Mouse (Mus musculus) layer of hippocampus, adult 11-12 months (tissue): Measurements from ENCODE around the gene Pqlc3.
"Not testable (repeated sequence)": the region's sequence is repeated elsewhere in the genome, so short reads cannot be mapped to it uniquely, and the experiment has no call there.

Experiments used
- DNase-seq: peaks from one replicate; pipeline ENCODE4 v3.0.0; 2022; ENCODE audit warnings: low spot score

The Pqlc3 gene

DNA sequence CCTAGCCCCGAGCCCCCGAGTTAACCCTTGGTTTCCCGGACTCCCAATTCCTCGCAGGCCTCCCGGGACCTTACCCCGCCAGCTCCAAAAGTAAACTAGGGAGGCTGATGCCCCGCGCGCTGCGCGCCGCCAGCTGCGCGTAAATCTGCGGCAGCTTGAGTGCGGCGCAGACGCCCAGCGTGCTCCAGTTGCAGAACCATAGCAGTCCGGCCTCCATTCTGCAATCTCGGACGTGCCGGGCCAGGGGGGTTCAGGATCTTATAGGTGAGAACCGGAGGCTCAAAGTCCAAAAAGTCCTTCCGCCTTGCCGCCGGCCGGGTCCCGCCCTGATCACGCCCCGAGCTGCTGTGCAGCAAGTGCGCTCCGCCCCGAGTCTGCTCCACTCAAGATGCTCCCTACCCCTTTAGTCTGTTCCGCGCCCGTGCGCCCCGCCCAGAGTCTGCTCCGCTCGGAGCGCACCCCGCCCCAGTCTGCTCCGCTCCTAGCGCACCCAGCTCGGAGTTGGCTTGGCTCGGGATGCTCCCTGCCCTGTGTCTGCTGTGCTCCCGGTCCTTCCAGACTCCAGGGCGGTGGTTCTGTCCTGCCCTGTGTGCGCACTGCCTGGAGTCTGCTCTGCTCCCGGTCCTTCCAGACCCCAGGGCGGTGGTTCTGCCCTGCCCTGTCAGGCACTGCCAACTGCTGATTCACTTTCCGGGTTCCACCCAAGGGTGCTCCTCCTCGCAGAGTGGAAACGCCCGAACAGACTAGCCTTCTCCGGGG lies at the start of gene Pqlc3:
Gene Pqlc3 (minus strand): TSS at position 670 of the 759 bp plus-strand sequence.
- DNase-seq, result peak; percentile 59

DNA sequence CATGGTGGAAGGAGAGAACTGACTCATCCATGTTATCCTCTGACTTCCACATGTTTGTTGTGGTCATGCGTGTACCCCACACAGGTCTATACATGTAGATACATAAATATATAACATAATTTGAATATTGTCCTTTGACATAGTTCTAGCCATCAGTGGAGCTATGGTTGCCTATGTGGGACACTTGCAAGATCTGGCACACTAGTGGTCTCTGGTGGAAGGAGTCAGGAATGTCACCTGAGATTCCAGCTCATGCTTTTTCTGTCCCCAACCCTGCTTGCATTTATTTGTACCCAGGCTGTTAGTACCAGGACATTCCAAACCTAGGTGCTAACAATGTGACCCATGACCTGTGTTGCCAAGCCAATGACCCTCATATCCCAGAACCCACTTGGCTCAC lies 49.6 kb upstream of the Pqlc3 start:
- no peak for DNase-seq

DNA sequence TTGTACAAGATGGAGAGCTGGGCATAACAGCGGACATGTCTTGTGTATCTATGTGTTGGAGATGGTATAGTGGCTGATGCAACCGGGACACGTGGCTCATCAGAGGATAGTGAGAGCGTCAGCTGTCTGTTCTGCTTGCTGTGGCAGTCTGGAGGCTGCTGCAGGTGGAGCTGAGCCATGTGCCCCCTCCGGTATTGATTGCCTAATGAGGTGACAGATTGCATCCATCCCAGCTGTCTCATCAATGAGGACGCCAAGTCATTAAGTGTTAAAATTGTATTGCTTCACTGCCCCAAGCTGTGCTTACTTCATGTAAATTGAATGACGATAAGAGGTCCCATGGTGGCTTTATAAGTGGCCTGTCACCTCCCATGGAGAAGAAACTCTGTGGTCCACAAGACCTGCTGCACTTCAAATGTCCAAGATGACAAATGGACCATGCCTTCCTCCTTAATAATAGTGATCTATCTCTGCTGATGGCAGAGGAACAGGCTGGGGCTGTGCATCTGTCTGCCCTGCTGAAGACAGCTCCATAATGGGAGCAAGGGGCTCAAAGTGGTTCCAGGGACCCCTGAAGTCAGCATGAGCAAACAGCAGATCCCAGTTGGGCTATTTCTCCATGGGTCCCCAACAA lies 48.9 kb upstream of the Pqlc3 start:
- peak; percentile 50 for DNase-seq

DNA sequence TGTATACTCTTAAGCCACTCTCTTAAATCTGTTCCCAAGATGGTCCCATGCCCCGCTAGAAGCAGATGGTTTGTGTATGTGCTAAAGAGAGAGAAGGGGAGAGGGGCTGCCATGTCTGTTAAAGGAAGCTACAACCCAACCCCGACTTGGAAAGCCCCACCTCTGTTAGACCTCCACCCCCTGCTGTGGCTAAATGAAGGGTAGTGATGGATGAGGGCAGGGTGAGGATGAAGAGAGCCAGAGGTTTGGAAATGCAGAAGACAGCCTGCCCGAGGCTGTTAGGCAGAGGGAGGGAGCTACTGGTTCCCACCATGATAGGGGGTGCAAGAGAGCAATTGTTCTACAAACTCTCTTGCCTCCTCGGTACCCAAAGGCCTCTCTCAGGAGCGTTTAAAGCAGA lies 43.1 kb upstream of the Pqlc3 start:
- DNase-seq, result no peak

DNA sequence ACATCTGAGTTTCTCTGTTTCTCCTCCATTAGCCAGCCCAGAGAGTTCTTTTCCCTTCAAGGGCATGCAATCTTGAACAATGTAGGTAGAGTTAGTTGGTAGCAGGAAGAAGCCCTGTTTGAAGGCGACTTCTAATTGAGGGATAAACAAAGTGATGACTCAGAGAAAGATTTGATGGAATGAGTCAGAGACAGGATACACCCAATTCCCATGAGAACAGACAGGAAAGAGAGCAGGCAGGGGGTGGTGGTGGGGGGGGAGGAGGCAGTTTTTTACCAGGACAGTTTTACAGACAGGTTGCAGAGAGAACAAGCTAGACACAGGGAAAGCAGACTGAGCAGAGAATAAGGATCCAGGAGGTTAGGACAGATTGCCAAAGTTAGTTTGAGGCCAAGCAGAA lies 40.4 kb upstream of the Pqlc3 start:
- no peak for DNase-seq

DNA sequence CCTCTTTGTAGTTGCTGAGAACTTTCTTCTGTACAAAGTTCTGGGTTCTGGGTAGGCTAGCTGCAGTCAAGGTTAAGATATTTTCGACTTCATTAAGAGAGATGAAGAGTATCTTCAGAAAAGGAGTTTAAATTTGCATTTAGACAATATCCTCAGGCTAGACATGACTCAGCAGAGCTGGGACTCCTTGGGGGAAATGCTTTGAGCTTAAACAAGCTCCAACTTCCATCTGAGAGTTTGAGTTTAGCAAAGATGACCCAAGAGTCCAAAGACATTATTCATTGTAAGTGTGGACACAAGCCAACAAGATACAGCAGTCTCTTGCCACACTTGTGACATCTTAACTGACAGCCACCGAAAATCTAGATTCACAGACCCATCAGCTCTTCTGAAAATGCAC lies 39.2 kb upstream of the Pqlc3 start:
- DNase-seq, result no peak

DNA sequence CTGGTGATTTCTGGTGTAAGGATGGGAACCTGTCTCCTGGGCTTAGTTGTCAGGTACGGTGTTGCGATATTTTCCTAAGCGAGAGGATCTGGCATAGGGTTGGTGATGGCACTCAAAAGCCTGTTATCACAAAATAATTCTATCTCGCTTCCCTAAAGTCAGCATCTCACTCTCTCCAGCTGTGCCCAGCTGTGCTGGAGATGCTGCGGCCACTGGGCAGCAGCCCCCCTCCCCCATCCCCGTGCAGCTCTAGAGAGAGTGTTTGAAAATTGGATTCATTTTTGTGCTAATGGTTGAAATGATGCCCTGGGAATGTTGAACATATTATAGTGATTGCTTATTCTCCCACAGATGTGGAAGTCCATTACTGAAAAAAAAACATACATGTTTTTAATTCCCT lies 38.0 kb upstream of the Pqlc3 start:
- DNase-seq, result no peak

DNA sequence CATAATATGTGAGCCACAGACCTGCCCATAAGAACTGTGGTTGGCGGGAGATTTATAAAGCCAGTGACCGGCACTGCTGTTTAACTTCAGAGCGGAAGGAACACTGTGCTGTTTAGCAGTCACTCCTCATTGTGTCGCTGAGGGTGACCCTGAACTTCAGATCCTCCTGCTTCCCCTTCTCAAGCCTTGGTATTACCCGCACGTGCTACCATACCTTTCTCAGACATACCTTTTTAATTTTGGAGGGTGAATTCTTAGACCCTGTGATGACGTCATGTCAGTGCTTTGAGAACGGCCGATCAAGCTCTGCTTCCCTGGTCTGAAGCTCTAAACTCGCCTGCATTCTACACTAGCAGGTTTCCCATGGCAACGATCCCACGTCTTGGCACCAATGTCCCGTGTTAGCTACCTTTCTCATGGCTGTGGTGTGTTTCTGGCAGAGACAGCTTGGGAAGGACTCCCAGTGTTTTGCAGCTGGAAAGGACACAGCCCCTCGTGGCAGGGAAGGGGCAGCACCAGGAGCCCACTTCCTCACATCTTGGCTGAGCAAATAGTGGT lies 36.9 kb upstream of the Pqlc3 start:
- DNase-seq, result peak; percentile 63

DNA sequence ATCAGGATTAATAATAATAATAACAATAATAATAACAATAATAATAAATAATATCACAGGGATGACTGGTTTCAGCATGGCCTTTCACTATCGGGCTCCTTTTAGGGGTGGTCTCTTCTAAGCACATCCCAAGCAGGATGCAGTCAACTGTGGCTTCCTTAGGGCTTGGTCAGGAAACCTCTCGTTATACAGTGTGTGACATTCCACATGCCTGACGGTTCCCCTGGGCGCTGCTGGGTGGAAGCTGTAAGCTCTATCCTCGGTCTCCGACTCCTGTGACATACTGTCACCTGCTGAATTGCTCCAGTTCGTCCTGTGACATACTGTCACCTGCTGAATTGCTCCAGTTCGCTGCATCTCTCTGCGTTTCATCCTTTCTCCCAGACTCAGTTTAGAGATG lies 36.3 kb upstream of the Pqlc3 start:
- no peak for DNase-seq

DNA sequence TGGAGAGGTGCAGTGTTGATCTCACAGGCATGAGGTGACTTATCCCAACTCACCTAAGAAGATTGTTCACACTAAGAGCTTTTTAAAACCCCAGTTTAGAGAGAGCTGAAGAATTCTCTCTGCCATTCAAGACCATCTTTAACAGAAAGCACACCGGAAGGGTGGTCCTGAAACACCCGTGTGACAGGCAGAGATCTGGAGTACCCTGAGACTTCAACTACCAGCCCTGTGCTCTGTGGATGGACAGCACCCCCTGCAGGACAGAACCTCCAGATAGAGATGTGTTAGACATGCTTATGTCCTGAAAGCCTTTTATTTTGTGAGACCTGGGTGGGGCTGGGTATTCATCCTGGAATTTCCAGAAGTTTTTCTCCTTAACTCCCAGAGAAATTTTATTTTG lies 34.9 kb upstream of the Pqlc3 start:
- peak; percentile 48 for DNase-seq

DNA sequence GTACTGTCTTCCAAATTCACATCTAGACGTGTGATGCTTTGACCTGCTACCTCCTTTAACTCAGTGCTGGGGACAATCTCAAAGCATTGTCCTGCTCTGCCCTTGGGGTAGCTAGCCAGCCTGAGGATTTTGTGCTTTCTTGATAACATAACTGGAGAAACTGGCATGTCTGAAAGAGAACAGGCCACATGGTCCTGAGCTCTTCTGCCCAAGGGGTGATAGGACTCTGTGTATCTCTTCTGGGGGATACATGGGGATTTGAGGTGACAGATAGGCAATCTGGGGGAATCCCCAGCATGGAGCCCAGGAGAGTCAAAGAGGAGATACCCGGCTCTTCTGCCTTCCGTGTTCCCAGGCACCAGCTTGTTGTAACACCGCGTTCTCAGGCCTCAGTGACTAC lies 34.5 kb upstream of the Pqlc3 start:
- no peak for DNase-seq

DNA sequence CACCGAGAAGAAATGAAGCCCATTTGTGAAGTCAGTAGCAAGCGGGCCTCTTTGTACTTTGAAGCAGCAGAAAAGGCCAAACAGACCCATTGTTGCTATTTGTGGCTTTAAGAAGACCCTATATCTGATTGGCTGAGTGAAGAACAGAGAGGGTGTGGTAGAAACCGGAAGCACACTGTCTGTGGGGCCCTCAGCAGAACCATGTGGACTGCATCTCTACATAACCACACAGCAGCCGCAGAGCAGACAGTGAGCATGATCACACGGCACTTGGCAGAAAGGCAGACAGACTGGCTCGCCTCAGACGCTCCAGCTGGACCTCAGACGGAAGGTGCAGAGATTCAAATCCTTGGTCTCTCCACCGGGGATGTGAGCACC lies 33.2 kb upstream of the Pqlc3 start:
- no peak for DNase-seq

DNA sequence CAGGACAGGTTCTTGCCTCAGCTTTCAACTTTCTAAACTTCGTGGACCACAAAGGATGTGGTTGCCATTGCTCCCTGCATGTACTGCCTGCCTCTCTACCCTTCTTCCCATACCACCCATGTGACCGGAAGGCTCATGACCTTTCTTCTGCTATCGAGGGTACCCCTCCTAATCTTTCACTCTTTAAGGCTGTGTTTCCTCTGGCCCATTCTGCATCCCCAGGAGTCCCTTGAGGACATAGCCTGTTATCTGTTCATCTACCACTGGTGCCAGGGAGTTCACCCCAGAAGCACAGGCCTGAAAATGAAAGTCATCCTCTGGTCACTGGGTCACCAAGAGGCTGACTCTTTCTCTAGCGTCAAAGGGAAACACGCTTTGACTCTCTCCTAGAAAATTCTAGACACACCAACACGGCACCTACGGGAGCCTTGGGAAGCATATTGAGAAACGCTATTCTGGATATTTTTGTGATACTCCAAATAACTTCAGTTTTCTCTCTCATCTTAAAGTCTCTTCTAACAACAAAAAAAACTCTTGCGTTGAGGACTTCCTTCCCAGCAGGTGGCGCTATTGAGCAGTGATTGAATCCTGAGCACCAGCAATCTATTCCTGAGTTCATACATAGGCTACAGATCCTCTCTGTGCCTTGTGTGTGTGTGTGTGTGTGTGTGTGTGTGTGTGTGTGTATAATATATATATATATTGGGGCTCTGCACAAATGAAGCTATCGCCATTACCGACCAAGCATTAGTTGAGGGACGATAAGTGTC lies 32.7 kb upstream of the Pqlc3 start:
- DNase-seq, result peak; percentile 70

DNA sequence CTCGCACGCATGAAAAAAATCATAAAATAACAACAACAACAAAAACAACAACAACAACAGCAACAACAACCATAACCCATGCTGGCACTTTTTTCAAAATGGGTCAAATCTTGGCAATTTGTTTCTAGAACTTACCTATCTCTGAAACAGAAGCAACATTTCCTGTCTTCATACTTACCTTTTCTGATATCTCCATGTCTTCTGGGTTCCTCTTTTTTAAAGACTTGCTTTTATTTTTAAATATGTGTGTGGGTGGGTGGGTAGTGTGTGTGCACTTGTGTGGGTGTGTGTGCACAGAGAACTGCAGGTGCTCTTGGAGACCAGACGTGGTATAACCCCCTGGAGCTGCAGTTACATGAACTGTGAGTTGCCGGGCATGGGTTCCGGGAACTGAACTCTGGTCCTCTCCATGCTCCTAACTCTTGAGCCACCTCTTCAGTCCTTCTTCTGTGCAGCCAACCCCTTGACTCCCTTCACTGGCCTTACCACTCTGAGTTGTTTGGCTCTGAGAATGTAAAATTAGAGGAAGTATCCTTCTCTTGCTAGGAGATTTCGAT lies 24.4 kb upstream of the Pqlc3 start:
- no peak for DNase-seq

DNA sequence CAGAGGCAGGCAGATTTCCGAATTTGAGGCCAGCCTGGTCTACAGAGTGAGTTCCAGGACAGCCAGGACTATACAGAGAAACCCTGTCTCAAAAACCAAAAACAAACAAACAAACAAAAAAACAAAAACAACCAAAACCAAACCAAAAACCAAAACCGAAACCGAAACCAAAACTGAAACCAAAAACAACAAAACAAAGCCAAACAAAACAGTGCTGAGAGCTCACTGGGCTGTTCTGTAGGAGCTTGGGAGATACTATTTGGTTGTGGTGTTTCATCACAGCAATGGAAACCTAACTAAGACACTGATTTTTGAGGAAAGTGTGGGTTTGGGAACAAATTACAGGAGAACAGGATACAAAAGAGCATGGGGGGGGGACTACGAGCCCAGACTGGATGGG lies 21.9 kb upstream of the Pqlc3 start:
- DNase-seq, result no peak

DNA sequence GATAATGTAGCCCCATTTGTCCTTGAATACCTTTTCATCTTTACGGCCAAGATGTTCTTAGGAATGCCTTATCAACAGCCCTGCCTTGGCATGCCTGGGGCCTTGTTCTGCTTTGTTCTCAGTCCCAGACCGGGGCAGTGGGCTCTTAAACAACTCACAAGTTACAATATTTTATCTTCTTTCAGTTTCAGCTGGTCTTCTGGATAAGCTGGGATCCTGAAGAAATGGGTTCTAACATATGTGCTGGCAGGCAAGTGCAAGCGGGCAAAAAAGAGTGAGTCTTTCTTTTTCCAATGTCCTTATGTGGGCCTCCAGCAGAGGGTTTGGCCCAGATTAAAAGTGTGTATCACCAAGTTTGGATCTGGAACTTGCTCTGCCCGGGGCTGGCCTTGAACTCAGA lies 20.9 kb upstream of the Pqlc3 start:
- not testable (repeated sequence) for DNase-seq

DNA sequence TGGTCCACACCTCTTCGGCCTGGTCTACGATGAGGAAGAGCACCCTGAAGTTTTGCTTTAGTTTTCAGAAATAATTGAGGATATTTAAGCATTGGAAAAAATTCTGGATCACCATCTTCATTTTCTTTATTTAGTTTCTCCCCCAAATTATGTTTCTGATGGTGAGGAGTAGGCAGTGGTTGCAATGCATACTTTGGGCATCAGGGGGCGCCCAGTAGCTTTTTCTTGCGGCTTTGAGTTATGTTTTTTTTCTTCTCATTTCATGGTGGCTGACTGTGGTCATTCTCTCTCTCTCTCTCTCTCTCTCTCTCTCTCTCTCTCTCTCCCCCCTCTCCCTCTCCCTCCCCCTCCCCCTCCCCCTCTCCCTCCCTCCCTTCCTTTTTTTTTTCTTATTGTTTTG lies 18.3 kb upstream of the Pqlc3 start:
- DNase-seq, result peak; percentile 70

DNA sequence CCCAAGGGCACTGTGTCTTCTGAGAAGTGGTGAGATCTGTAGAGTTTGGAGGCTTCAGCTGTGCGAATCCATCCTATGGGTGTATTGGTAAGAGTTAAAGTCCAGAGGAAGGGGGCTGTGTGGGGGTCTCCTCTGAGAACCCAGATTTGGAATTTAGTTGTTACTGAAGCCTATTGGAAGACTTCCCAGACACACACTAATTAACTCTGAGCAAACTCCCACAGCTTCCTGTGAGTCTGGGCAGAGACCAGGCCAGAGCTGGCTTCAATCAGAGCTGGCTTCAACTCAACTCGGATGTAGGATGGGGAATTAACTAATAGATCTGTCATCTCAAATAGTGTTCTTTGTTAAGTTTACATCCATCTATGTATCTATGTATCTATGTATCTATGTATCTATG lies 15.5 kb upstream of the Pqlc3 start:
- peak; percentile 44 for DNase-seq

DNA sequence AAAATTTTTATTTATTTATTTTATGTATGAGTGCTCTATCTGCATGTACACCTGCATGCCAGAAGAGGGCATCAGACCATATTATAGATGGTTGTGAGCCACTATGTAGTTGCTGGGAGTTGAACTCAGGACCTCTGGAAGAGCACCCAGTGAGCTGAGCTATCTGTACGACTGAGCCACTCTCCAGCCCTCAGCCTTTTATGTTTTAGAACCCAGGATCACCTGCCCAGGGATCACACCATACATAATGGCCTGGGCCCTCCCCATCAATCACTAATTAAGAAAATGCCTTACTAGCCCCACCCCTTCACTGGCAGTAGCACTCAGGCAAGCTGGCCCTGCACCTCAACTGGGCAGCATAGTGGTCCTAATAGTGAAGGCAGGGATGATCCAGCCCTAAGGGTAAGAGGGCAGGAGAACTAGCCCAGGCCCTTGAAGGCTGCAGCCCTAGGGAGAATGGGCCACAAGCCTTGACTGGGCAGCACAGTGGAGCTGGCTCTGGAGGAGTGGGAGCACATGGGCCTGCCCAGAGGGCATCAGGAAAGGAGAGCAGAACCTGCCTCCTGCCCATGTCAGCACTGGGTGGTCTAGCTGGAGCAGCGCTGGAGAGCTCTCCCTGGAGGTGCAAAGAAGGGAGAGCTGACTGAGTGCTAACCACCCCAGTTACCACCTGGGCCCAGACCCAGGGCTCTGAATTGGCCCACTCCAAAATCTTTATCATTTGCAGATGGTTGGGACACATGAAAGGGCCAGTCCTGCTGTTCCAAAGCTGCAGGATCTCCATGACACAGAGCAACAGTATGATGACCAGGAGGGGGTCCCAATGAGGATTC lies 12.1 kb upstream of the Pqlc3 start:
- DNase-seq, result no peak

DNA sequence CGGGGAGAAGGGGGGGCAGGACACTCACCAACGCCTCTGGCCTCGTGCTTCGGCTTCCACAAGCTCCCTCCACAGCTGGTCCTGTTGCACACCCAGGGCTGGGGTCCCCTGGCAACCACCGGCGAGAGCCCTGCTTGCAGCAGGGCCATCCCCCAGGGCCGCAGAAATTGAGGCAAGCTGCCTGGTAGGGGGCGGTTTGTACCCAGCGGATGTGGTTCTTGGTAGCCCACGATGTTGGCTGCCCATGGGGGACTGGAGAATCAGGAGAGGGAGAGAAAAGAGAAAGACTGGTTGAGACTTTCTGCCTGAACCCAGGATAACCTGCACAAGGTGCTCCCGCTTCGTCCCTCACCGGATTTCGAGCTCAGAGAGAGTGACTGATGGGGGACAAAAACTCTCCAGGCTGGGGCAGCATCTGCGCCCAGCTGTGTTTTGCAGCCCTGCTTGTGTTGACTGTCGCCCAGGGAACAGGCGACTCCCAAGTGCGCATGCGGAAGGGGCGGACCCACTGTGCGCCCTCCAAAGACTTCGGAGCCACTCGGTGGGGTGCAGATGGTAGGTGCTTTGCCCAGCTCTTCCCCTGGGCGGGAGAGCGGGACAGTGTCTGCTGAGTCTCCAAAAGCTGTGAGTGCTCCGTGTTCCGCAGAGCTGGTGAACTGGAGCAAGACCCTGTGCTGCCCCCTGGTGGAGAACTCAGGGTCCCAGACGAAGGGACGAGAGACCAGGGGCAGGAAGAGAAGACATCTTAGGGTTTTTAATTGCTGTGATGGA lies 11.1 kb upstream of the Pqlc3 start, which contains the start of gene 2410004P03Rik:
Gene 2410004P03Rik (minus strand): TSS at position 628 of the 771 bp plus-strand sequence.
- DNase-seq, result peak; percentile 77

DNA sequence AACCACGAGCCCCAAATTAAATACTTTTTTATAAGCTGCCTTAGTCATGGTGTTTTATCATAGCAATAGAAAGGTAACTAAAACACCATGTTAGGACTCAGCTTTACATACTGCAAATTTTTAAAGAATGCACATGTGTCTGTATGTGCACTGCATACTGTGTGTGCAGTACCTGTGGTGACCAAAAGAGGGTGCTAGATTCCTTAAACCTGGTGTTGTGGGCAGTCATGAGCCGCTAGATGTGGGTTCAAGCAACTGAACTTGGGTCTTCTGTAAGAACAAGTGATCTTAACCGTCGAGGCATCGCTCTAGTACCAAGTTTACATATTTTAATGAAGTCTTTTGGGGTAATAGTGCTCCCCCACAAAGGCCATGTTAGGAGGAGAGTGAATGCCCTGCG lies 9.3 kb upstream of the Pqlc3 start:
- no peak for DNase-seq
